Mouse (Mus musculus) hindbrain, embryonic 16.5 days (tissue): ENCODE measurements at regions not wholly inside any gene's neighbourhood (a gene's known extent, or its start where the extent isn't known, plus 50 kb on each side); places are given as distances from the start of the nearest gene placed in this dataset.

Experiments used
- ATAC-seq: fragments of 200-750 bp; cut with Nextera tagmentation; 2 replicates; pipeline ENCODE4 v1.8.0; 2017; ENCODE audit warnings: moderate TSS enrichment, moderate library complexity
- H3K27ac ChIP-seq: fragments of 300-500 bp; sonication (generic); 2 replicates; pipeline ENCODE4 v1.5.1; 2014; ENCODE audit warnings: low read depth, mild to moderate bottlenecking, control low read depth, low read length, moderate library complexity
- H3K27me3 ChIP-seq: fragments of 300-500 bp; sonication (generic); replicated peaks from 2 replicates; pipeline ENCODE4 v1.6.1; 2014; ENCODE audit warnings: low read length; ENCODE audit not compliant: control insufficient read depth, insufficient read depth
- H3K36me3 ChIP-seq: fragments of 300-500 bp; sonication (generic); 2 replicates; pipeline ENCODE4 v1.6.1; 2014; ENCODE audit warnings: mild to moderate bottlenecking, low read length, moderate library complexity, mixed read lengths; ENCODE audit not compliant: control insufficient read depth, insufficient read depth
- H3K4me1 ChIP-seq: fragments of 300-500 bp; sonication (generic); 2 replicates; pipeline ENCODE4 v1.6.1; 2014; ENCODE audit warnings: low read depth, low read length; ENCODE audit not compliant: control insufficient read depth, insufficient read depth
- H3K4me2 ChIP-seq: fragments of 300-500 bp; sonication (generic); 2 replicates; pipeline ENCODE4 v1.6.1; 2014; ENCODE audit warnings: mild to moderate bottlenecking, low read length, control low read depth, moderate library complexity
- H3K4me3 ChIP-seq: fragments of 300-500 bp; sonication (generic); 2 replicates; pipeline ENCODE4 v1.5.1; 2014; ENCODE audit warnings: mild to moderate bottlenecking, low read length, control low read depth, moderate library complexity
- H3K9ac ChIP-seq: fragments of 300-500 bp; sonication (generic); 2 replicates; pipeline ENCODE4 v1.6.1; 2014; ENCODE audit warnings: low read depth, mild to moderate bottlenecking, control low read depth, low read length, moderate library complexity
- H3K9me3 ChIP-seq: fragments of 300-500 bp; sonication (generic); 2 replicates; pipeline ENCODE4 v1.6.1; 2014; ENCODE audit warnings: mild to moderate bottlenecking, low read length, moderate library complexity; ENCODE audit not compliant: control insufficient read depth
- WGBS: fragments of 180-500 bp; shearing (Covaris S2); extraction: QIAGEN DNeasy Blood & Tissue Kit; methylation state at CpG from one replicate; pipeline ENCODE4 v1.1.7; 2014; 5-methylcytosine and 5-hydroxymethylcytosine counted together

DNA sequence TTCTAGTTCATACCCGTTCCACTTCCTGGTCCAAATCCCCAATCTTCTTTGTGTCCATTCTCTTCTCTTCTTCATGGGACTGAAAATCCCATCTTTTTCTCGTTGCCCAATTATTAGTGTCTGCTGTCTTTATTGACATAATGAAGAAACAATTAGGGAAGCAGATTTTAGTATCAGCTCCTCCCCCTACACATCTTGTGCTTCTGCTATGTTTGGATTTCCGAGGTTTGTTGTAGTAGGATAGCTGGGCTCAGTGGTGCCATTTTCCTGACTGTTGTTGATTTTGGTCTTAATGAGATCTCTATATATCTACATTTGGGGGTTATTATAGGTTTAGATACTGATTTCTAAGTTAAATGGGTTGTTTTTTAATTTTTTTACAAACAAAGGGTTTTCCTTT, 849.5 kb downstream of the Brinp3 start:
- ATAC-seq = 0 out of 2 replicates have a peak, but pooled peaks have one; percentile 11
- Histone ChIP-seq H3K9ac (no peak overlapping the region), H3K27ac (no peak overlapping the region)

More for the DNA sequence above, 849.5 kb downstream of the Brinp3 start:
- no peaks in the 10 kb centered on the region for H3K9me3 ChIP-seq
- no peak overlapping the region for H3K4me3 ChIP-seq
- 79% methylated on average over 3 of the region's 3 CpGs for WGBS
- no peaks in the 10 kb centered on the region for H3K36me3 ChIP-seq
- H3K27me3 ChIP-seq = no peaks in the 10 kb centered on the region
- H3K4me1 ChIP-seq = no peaks in the 10 kb centered on the region
- no peak overlapping the region for H3K4me2 ChIP-seq
